In genomic region chr7:84594087-84594916, GRCm38 (mm10) we compare ENCODE assay signal across 8 mouse cellular contexts. TPM values are rescaled to one million over a fixed set of nuclear protein-coding genes. Genes with fewer than 3 reads are reported as not detected.
A peak's percentile ranks its signal among the peaks of the same experiment; 100 is the strongest.
DNase-seq lines count a peak whose midpoint lies in the region.

No protein-coding gene starts in this region.

- DNase-seq in CD4-positive helper T cell, adult 2 months (ENCODE audit: low read depth, low spot score) = peak; percentile 82
- DNase-seq in R1 (ENCODE audit: low read depth, low spot score) = peak; percentile 65
- DNase-seq in embryo, embryonic 9.5 days (ENCODE audit: extremely low spot score) = peak; percentile 74
- peak; percentile 37 to 68 for DNase-seq in heart, postnatal 10 days
- peak; percentile 26 to 50 for DNase-seq in kidney, postnatal 25 days
- DNase-seq in lung, postnatal 25 days (ENCODE audit: low spot score) = peak; percentile 56
- DNase-seq in spleen, adult 12 weeks (ENCODE audit: low spot score) = peak; percentile 48
- DNase-seq in gastrocnemius, adult 8-10 months (ENCODE audit: low spot score in 2 of 2) = no peak

- intact Hi-C loops in heart, postnatal 10 days (cut with DNase I) = loop anchor here (1.0 to 2.0 kb wide), 2 partner anchors 154 to 185 kb away; no protein-coding TSS in a partner anchor

RNA-seq across cellular contexts. Expression of gene Fah, which starts 12.2 kb away (rescaled TPM):
- 1 to 10 TPM; 6.0 to 7.3 TPM for total RNA-seq in heart, postnatal 10 days (2021)
- 1 to 10 TPM in 3 of 4 experiments, under 1 TPM in 1; 0.75 to 3.4 (median 1.8) TPM for total RNA-seq in gastrocnemius, adult 8-10 months (2022)

Comparison
In these comparisons a context has a peak if more than half of its experiments do, and no peak if none do; other contexts are left out.
1. DNase-seq: peak in CD4-positive helper T cell, adult 2 months (single experiment), R1 (single experiment), embryo, embryonic 9.5 days (single experiment), heart, postnatal 10 days (2 of 2), kidney, postnatal 25 days (2 of 2), lung, postnatal 25 days (single experiment) and spleen, adult 12 weeks (single experiment); none in gastrocnemius, adult 8-10 months (0 of 2).